Mouse (Mus musculus): ENCODE results near the gene Rhbg. TPM values are rescaled to one million over a fixed set of nuclear protein-coding genes. Genes with fewer than 3 reads are reported as not detected.
"Not testable (repeated sequence)": the region's sequence is repeated elsewhere in the genome, so short reads cannot be mapped to it uniquely, and the experiment has no call there.

Gene Rhbg
- total and polyA plus RNA-seq, 2 experiments from 2014 or later = 0.41 to 1.0 TPM

DNA sequence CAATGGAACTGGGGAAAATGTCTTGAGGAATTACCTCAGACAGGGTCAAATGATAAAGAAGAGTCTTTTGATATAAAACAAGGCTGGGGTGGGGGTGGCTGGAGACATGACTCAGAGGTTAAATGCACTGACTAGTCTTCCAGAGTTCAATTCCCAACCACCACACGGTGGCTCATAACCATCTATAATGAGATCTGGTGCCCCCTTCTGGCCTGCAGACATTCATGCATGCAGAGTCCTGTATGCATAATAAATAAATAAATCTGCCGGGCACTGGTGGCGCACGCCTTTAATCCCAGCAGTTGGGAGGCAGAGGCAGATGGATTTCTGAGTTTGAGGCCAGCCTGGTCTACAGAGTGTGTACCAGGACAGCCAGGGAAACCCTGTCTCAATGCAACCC is 37.5 kb upstream of the Rhbg start:
- Histone ChIP-seq H3K9me3 (ENCODE audit: low read length) (no peaks in the 10 kb centered on the region), H3K4me2 (ENCODE audit: low read depth, low read length, poor library complexity, severe bottlenecking) (no peak overlapping the region), H3K27me3 (ENCODE audit: insufficient read depth, low read length) (no peaks in the 10 kb centered on the region), H3K36me3 (ENCODE audit: insufficient read depth, low read length) (no peaks in the 10 kb centered on the region), H3K27ac (ENCODE audit: low read depth, low read length) (no peak overlapping the region), H3K9ac (replicated peaks; ENCODE audit: low read length, poor library complexity, severe bottlenecking) (no peak overlapping the region), H3K4me1 (ENCODE audit: insufficient read depth, low read length) (no peaks in the 10 kb centered on the region), H3K4me3 (ENCODE audit: low read depth, low read length) (no peak overlapping the region)
- TF ChIP-seq CTCF (IDR thresholded peaks at IDR 0.05) = peak; percentile 56
- ATAC-seq (ENCODE audit: low FRiP score) = no peak
- DNase-seq (ENCODE audit: low spot score) = peak; percentile 5
- 33% methylated on average over 4 of the region's 4 CpGs for WGBS

DNA sequence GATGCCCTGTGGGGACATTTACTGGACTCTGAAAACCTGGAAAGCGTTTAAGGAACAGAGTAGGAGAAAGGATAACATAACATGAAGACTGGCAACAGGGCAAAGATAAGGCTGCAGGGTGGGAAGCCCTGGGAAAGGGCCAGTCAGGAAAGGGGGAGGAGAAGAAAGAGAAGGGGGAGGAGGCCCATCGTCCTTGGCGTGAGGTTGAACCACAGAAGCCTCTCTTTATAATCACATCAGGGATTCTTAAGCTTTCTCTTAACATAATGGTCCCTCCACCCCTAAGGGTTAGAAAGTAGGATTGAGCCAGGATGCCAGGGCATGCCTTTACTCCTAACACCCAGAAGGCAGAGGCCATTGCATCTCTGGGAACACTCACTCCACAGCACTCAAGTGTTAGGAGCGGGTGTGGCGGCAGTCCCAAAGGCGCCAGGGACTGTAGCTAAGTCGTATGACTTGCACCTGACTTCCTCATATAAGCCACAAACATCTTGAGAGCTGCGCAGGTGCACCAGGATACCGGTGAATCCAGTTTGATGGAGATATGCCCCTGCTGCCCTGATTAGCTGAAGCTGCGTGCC is 33.7 kb upstream of the Rhbg start:
- not testable (repeated sequence) for H3K27me3 ChIP-seq (ENCODE audit: insufficient read depth, low read length); ATAC-seq (ENCODE audit: low FRiP score); DNase-seq (ENCODE audit: low spot score); H3K9ac ChIP-seq (replicated peaks; ENCODE audit: low read length, poor library complexity, severe bottlenecking); H3K4me3 ChIP-seq (ENCODE audit: low read depth, low read length); H3K4me2 ChIP-seq (ENCODE audit: low read depth, low read length, poor library complexity, severe bottlenecking); H3K27ac ChIP-seq (ENCODE audit: low read depth, low read length); H3K36me3 ChIP-seq (ENCODE audit: insufficient read depth, low read length); H3K9me3 ChIP-seq (ENCODE audit: low read length); H3K4me1 ChIP-seq (ENCODE audit: insufficient read depth, low read length)
- 75% methylated on average over 8 of the region's 10 CpGs for WGBS

- H3K4me1 ChIP-seq (ENCODE audit: insufficient read depth, low read length) = no peaks in the 10 kb centered on the region
- no peak for ATAC-seq (ENCODE audit: low FRiP score)
- no peak for TF ChIP-seq CTCF (IDR thresholded peaks at IDR 0.05)
- no peak within 1 kb of the TSS for H3K9ac ChIP-seq (replicated peaks; ENCODE audit: low read length, poor library complexity, severe bottlenecking)
- H3K4me3 ChIP-seq (ENCODE audit: low read depth, low read length) = no peak within 1 kb of the TSS
- no peaks in the 10 kb centered on the region for H3K36me3 ChIP-seq (ENCODE audit: insufficient read depth, low read length)
- WGBS = 96% methylated on average over 4 of the region's 4 CpGs
- H3K27me3 ChIP-seq (ENCODE audit: insufficient read depth, low read length) = no peaks in the 10 kb centered on the region
- H3K4me2 ChIP-seq (ENCODE audit: low read depth, low read length, poor library complexity, severe bottlenecking) = no peak within 1 kb of the TSS
- no peak within 1 kb of the TSS for H3K27ac ChIP-seq (ENCODE audit: low read depth, low read length)
- H3K9me3 ChIP-seq (ENCODE audit: low read length) = no peaks in the 10 kb centered on the region
- DNase-seq (ENCODE audit: low spot score) = no peak
Observed at GRCm38 (mm10) chr3:88287110-88287509, 32.6 kb upstream of the Rhbg start, which contains the start of gene Gm38392. Gm38392 (minus strand) TSS chr3:88287210.

GRCm38 (mm10) chr3:88285565-88285895 is 31.0 kb upstream of the Rhbg start:
- not testable (repeated sequence) for H3K36me3 ChIP-seq (ENCODE audit: insufficient read depth, low read length); H3K27me3 ChIP-seq (ENCODE audit: insufficient read depth, low read length); ATAC-seq (ENCODE audit: low FRiP score); H3K27ac ChIP-seq (ENCODE audit: low read depth, low read length); H3K4me2 ChIP-seq (ENCODE audit: low read depth, low read length, poor library complexity, severe bottlenecking); H3K4me1 ChIP-seq (ENCODE audit: insufficient read depth, low read length); H3K9ac ChIP-seq (replicated peaks; ENCODE audit: low read length, poor library complexity, severe bottlenecking); DNase-seq (ENCODE audit: low spot score); H3K9me3 ChIP-seq (ENCODE audit: low read length); H3K4me3 ChIP-seq (ENCODE audit: low read depth, low read length)
- no CpG with 5 or more reads among the region's 2 CpGs for WGBS

DNA sequence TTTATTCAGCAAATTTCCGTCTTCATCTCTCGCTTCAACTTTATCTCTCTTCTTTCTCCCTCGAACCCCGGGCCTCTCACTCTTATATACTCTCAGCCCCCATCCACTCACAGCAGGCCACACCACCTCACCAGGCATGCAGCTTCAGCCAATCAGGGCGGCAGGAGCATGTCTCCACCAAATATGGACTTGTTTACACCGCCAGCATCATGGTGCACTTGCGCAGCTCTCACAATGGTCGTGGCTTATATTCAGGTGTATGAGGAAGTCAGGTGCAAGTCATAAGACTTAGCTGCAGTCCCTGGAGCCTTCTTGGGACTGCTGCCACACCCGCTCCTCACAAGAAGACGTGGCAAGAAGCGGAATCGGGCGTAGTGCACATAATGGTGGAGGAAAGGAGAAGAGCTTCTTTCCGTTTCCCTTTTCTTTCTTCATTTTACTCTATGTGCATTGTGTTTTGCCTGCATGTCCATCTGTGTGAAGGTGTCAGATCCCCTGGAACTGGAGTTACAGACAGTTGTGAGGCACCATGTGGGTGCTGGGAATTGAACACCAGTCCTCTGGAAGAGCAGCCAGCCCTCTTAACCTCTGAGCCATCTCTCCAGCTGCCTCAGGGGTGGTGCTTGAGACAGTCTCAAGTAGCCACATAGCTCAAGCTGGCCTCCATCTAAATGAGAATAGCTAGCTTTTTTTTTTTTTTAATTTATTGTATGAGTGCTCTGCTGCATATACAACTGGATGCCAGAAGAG is 30.5 kb upstream of the Rhbg start:
- H3K36me3 ChIP-seq (ENCODE audit: insufficient read depth, low read length); H3K4me3 ChIP-seq (ENCODE audit: low read depth, low read length); H3K4me1 ChIP-seq (ENCODE audit: insufficient read depth, low read length); ATAC-seq (ENCODE audit: low FRiP score); H3K27me3 ChIP-seq (ENCODE audit: insufficient read depth, low read length); H3K27ac ChIP-seq (ENCODE audit: low read depth, low read length); H3K9me3 ChIP-seq (ENCODE audit: low read length); DNase-seq (ENCODE audit: low spot score); H3K9ac ChIP-seq (replicated peaks; ENCODE audit: low read length, poor library complexity, severe bottlenecking); H3K4me2 ChIP-seq (ENCODE audit: low read depth, low read length, poor library complexity, severe bottlenecking): not testable (repeated sequence)
- 95% methylated on average over 14 of the region's 14 CpGs for WGBS

DNA sequence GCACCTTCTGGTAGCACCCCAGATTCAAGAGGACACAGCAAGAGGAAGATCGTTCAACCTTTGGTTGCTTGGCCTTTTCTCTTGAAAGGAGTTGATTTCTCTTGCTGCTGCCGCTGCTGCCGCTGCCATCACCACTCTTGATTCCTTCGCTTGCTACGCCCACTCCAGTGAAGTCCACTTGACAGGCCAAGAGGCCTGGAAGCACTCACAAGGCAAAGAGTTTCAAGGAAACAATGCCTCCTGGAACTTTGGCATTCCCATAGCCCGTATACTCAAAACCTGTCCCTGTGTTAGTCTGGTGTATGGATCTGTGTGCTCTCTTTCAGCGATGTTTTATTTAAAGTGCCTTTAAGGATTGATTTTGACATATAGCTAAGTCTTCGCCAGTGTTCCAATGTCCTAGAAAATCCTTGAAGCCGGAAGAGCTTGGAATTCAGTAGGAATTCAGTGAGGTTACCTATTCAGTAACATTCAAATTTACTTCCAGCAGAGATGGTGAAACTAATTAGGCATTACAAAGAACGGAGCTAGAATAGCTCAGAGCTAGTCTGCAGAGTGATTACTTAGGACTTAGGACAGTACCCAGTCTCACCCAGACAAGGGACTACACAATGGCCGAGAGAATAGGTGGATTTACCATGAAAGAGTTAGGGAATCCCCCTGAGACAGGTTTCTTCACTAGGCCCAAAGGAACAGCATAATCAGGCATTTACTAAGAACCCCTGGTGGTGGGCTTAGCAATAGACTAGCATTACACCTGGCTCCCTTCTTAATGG is 26.8 kb upstream of the Rhbg start:
- H3K4me2 ChIP-seq (ENCODE audit: low read depth, low read length, poor library complexity, severe bottlenecking); H3K4me3 ChIP-seq (ENCODE audit: low read depth, low read length); H3K9ac ChIP-seq (replicated peaks; ENCODE audit: low read length, poor library complexity, severe bottlenecking); H3K27me3 ChIP-seq (ENCODE audit: insufficient read depth, low read length); DNase-seq (ENCODE audit: low spot score); H3K4me1 ChIP-seq (ENCODE audit: insufficient read depth, low read length); H3K36me3 ChIP-seq (ENCODE audit: insufficient read depth, low read length); H3K27ac ChIP-seq (ENCODE audit: low read depth, low read length); H3K9me3 ChIP-seq (ENCODE audit: low read length); ATAC-seq (ENCODE audit: low FRiP score): not testable (repeated sequence)
- WGBS = 55% methylated on average over 11 of the region's 11 CpGs

Measured in midbrain, postnatal 0 days (tissue).